8 mouse cellular contexts compared by ENCODE assay signal in the genomic region with DNA sequence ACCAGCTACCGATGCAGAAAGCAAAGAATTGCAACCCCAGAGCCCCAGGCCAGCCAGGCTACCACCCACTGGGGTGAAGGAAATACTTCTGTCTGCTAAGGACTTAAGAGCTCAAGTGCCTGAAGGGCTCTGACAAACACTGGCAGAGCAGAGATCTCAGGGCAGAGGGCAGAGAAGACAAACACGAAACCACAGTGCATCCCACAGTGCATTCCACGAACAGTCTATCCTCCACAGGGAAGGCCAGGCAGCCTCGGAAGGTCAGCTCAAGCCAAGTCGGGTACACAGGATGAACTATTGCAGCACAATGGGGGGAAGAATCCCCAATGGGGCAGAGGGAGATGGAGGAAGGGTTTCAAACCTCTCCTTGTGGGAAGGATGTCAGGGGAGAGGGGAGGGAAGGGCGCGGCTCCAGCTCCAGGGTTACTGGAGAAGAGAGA.
DNase-seq lines count a peak whose midpoint lies in the region; ATAC-seq and TF ChIP-seq lines count a peak whose summit lies in the region.

No protein-coding gene starts in this region.

- no peak overlapping the region for H3K9ac ChIP-seq in kidney, postnatal 0 days (ENCODE audit: low read depth, low read length)
- no peak overlapping the region for H3K9ac ChIP-seq in intestine, embryonic 15.5 days

- 8% methylated on average over 7 of the region's 7 CpGs for WGBS in kidney, postnatal 0 days
- WGBS in intestine, embryonic 15.5 days: 5% methylated on average over 7 of the region's 7 CpGs

- peaks cover 11% of the 10 kb centered on the region; the same call in 1 of the 2 replicates for H3K4me1 ChIP-seq in kidney, postnatal 0 days (replicated peaks; ENCODE audit: insufficient read depth, low read length)
- H3K4me1 ChIP-seq in brown adipose tissue, adult 24 weeks (ENCODE audit: control insufficient read depth, insufficient read depth, insufficient read length, low read length): no peaks in the 10 kb centered on the region; the same call in 1 of the 2 replicates
- peaks cover 8% of the 10 kb centered on the region for H3K4me1 ChIP-seq in intestine, embryonic 15.5 days (replicated peaks)

- H3K4me3 ChIP-seq in kidney, postnatal 0 days (replicated peaks; ENCODE audit: low read depth, low read length): no peak overlapping the region
- H3K4me3 ChIP-seq in brown adipose tissue, adult 24 weeks (ENCODE audit: insufficient read depth, low read depth, low read length): no peak overlapping the region
- no peak overlapping the region for H3K4me3 ChIP-seq in intestine, embryonic 15.5 days (replicated peaks)

- H3K27ac ChIP-seq in kidney, postnatal 0 days: peak overlapping the region; percentile 42; the same call in 1 of the 2 replicates
- H3K27ac ChIP-seq in brown adipose tissue, adult 24 weeks (replicated peaks; ENCODE audit: low read depth, low read length): peak overlapping the region; percentile 22
- H3K27ac ChIP-seq in intestine, embryonic 15.5 days: peak overlapping the region; percentile 49; the same call in 1 of the 2 replicates

- no peaks in the 10 kb centered on the region for H3K36me3 ChIP-seq in kidney, postnatal 0 days (ENCODE audit: insufficient read depth, low read length)
- H3K36me3 ChIP-seq in intestine, embryonic 15.5 days: no peaks in the 10 kb centered on the region

- peak; percentile 18 for DNase-seq in kidney, postnatal 0 days (ENCODE audit: low spot score)
- DNase-seq in kidney, postnatal 14 days: no peak
- peak; percentile 5 for DNase-seq in retina, embryonic 14.5 days (ENCODE audit: low spot score)
- DNase-seq in cerebellum, adult 18-20 months: no peak
- DNase-seq in left cerebral cortex, adult 18-20 months (ENCODE audit: low spot score in 2 of 2): no peak
- no peak for DNase-seq in gastrocnemius, adult 8-10 months (ENCODE audit: low spot score in 2 of 2)

- no peak for ATAC-seq in kidney, postnatal 0 days (replicated peaks; ENCODE audit: low FRiP score, low read depth)
- ATAC-seq in intestine, embryonic 15.5 days: peak; percentile 21; the same call in 1 of the 2 replicates

- no peaks in the 10 kb centered on the region for H3K27me3 ChIP-seq in kidney, postnatal 0 days (ENCODE audit: insufficient read depth, low read length)
- no peaks in the 10 kb centered on the region for H3K27me3 ChIP-seq in intestine, embryonic 15.5 days (replicated peaks)

- no peaks in the 10 kb centered on the region for H3K9me3 ChIP-seq in kidney, postnatal 0 days (replicated peaks; ENCODE audit: low read length)
- no peaks in the 10 kb centered on the region for H3K9me3 ChIP-seq in intestine, embryonic 15.5 days

- TF ChIP-seq CTCF in kidney, postnatal 0 days (IDR thresholded peaks at IDR 0.05; ENCODE audit: low read depth): no peak

- H3K4me2 ChIP-seq in kidney, postnatal 0 days (ENCODE audit: low read length): peak overlapping the region; percentile 23; the same call in 1 of the 2 replicates
- H3K4me2 ChIP-seq in intestine, embryonic 15.5 days (replicated peaks): peak overlapping the region; percentile 12; the same call in 1 of the 2 replicates

Comparison
In these comparisons a context has a peak if more than half of its experiments do, and no peak if none do; other contexts are left out.
1. DNase-seq: peak in kidney, postnatal 0 days (single experiment) and retina, embryonic 14.5 days (single experiment); none in kidney, postnatal 14 days (single experiment), cerebellum, adult 18-20 months (0 of 2), left cerebral cortex, adult 18-20 months (0 of 2) and gastrocnemius, adult 8-10 months (0 of 2).
2. Peak in every context shown above with its lines, with median percentiles within 50 percentile points of each other: H3K27ac ChIP-seq.